Mouse (Mus musculus) cerebellum, adult 2 months (tissue): ENCODE data around the gene Jazf1.

Experiments
- CTCF ChIP-seq: fragments of 200-500 bp; IDR thresholded peaks from 2 replicates; pipeline ENCODE4 v1.5.1; 2011; ENCODE audit warnings: low read depth, mild to moderate bottlenecking, control low read depth, low read length, moderate library complexity, borderline replicate concordance; ENCODE audit not compliant: insufficient read depth
- POLR2A ChIP-seq: fragments of 200-500 bp; IDR thresholded peaks from 2 replicates; pipeline ENCODE4 v1.6.1; 2011; ENCODE audit warnings: low read length, control low read depth, borderline replicate concordance; ENCODE audit not compliant: insufficient read depth

- no peak for TF ChIP-seq POLR2A
- TF ChIP-seq CTCF: no peak
Observed at GRCm38 (mm10) chr6:52942101-52942500, 126.3 kb downstream of the Jazf1 start.
